Mouse (Mus musculus): ENCODE measurements at regions not wholly inside any gene's neighbourhood (a gene's known extent, or its start where the extent isn't known, plus 50 kb on each side); places are given as distances from the start of the nearest gene placed in this dataset.

- no peak for DNase-seq (ENCODE audit: low read depth, low spot score)
These were observed 304.8 kb upstream of the Klf3 start for GRCm38 (mm10) chr5:64498431-64498830.

- no peak for DNase-seq (ENCODE audit: low read depth, low spot score)
These were observed 304.1 kb upstream of the Klf3 start for GRCm38 (mm10) chr5:64499131-64499530.

- no peak for DNase-seq (ENCODE audit: low read depth, low spot score)
These were observed 302.8 kb upstream of the Klf3 start for GRCm38 (mm10) chr5:64500413-64500812.

GRCm38 (mm10) chr5:64500866-64501265, 302.3 kb upstream of the Klf3 start:
- no peak for DNase-seq (ENCODE audit: low read depth, low spot score)

GRCm38 (mm10) chr5:64501746-64502145, 301.4 kb upstream of the Klf3 start:
- DNase-seq (ENCODE audit: low read depth, low spot score) = no peak

- DNase-seq (ENCODE audit: low read depth, low spot score) = no peak
These were observed 299.7 kb upstream of the Klf3 start for GRCm38 (mm10) chr5:64503514-64503913.

- DNase-seq (ENCODE audit: low read depth, low spot score) = no peak
These were observed 298.7 kb upstream of the Klf3 start for GRCm38 (mm10) chr5:64504507-64504906.

- DNase-seq (ENCODE audit: low read depth, low spot score) = peak; percentile 50
These were observed 297.9 kb upstream of the Klf3 start for GRCm38 (mm10) chr5:64505227-64505834.

GRCm38 (mm10) chr5:64505835-64506600, 297.2 kb upstream of the Klf3 start:
- peak; percentile 73 for DNase-seq (ENCODE audit: low read depth, low spot score)

GRCm38 (mm10) chr5:64508565-64508964, 294.6 kb upstream of the Klf3 start:
- DNase-seq (ENCODE audit: low read depth, low spot score) = no peak

GRCm38 (mm10) chr5:64513155-64513945, 289.8 kb upstream of the Klf3 start:
- DNase-seq (ENCODE audit: low read depth, low spot score) = no peak

GRCm38 (mm10) chr5:64516115-64516665, 287.0 kb upstream of the Klf3 start:
- no peak for DNase-seq (ENCODE audit: low read depth, low spot score)

GRCm38 (mm10) chr5:64517241-64517640, 285.9 kb upstream of the Klf3 start:
- no peak for DNase-seq (ENCODE audit: low read depth, low spot score)

- DNase-seq (ENCODE audit: low read depth, low spot score) = no peak
These were observed 285.4 kb upstream of the Klf3 start for GRCm38 (mm10) chr5:64517835-64518234.

- DNase-seq (ENCODE audit: low read depth, low spot score) = no peak
These were observed 284.2 kb upstream of the Klf3 start for GRCm38 (mm10) chr5:64519036-64519435.

GRCm38 (mm10) chr5:64519731-64520130, 283.5 kb upstream of the Klf3 start:
- DNase-seq (ENCODE audit: low read depth, low spot score) = no peak

GRCm38 (mm10) chr5:64521401-64521800, 281.8 kb upstream of the Klf3 start:
- no peak for DNase-seq (ENCODE audit: low read depth, low spot score)

GRCm38 (mm10) chr5:64521969-64522368, 281.2 kb upstream of the Klf3 start:
- DNase-seq (ENCODE audit: low read depth, low spot score) = no peak

- DNase-seq (ENCODE audit: low read depth, low spot score) = no peak
These were observed 276.7 kb upstream of the Klf3 start for GRCm38 (mm10) chr5:64526521-64526920.

- DNase-seq (ENCODE audit: low read depth, low spot score) = no peak
These were observed 275.2 kb upstream of the Klf3 start for GRCm38 (mm10) chr5:64527962-64528361.

GRCm38 (mm10) chr5:64534371-64534770, 268.8 kb upstream of the Klf3 start:
- no peak for DNase-seq (ENCODE audit: low read depth, low spot score)

GRCm38 (mm10) chr5:64534947-64535346, 268.2 kb upstream of the Klf3 start:
- DNase-seq (ENCODE audit: low read depth, low spot score) = no peak

All from embryo, embryonic 11.5 days (tissue).